Mouse (Mus musculus) retina, embryonic 14.5 days (tissue): ENCODE results near the gene Atp1b2.
A peak's percentile ranks its signal among the peaks of the same experiment; 100 is the strongest.

ENCODE experiments used
- DNase-seq: peaks from one replicate; pipeline ENCODE4 v3.0.0-alpha.2; 2015; ENCODE audit warnings: low spot score

The Atp1b2 gene

DNA sequence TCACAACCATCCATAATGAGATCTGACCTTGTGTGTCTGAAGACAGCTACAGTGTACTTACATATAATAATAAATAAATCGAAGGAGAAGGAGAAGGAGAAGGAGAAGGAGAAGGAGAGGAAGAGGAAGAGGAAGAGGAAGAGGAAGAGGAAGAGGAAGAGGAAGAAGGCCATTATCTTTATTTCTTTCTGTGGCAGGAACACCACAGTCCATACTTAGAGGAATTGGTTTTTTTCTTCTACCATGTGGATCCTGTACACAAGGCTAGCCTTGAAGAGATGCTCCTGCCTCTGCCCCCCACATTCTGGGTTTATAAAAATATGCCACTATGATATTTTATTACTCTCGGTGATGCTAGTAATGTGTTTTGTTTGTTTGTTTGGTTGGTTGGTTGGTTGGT is 1.1 kb upstream of the Atp1b2 start:
- no peak for DNase-seq

DNA sequence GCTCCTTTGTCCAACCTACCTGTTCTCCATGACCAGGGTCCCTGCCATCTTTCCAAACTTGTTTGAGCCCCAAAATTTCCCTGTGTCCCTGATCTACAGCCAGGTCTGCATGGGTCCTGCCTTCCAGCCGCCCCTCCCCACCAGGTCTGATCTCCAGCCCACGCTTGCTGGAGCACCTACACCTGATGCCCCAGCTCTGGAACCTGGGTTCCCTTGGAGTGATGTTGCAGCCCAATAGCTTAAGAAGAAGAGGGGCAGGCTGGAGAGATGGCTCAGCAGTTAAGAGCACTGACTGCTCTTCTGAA is 701 bp upstream of the Atp1b2 start:
- no peak for DNase-seq

DNA sequence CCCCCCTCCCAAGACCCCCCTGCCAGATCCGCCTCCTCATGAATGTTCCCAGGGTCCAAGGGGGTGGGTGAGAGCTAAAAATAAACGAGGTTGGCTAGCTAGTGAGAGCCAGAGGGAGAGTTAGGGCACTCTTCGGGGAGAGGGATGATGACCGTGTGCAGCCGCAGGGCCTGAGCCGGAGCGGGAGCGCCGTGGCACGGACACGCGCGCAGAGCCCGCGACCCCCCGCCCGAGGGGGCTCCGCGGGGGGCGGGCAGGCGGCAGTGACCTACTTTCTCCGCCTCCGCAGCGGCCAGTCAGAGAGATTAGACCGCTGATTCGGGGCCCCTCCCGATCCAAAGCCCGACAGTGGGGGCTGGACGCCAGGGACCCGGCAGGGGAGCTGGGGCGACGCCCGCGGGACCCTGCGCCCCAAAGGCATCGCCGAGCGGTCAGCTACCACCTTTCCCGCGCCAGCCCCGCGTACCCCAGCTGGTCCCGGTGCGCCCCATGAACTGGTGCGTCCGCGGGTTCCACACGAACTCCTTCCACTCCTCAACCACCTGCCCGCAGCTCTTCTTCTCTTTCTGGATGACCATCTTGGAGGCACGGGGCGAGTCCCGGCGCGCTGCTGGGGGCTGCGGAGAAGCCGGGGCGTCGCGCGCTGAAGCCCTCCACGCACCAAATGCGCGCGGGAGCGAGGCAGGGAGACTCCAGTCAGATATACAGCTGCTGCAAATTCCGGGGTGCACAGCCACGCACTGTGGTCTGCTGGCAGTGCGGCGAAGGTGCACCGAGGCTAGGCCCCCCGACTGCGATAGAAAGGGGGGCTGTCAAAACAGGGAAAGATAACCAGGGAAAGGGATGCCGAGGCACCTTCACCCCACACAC is 712 bp downstream of the Atp1b2 start:
- DNase-seq: peak; percentile 65

DNA sequence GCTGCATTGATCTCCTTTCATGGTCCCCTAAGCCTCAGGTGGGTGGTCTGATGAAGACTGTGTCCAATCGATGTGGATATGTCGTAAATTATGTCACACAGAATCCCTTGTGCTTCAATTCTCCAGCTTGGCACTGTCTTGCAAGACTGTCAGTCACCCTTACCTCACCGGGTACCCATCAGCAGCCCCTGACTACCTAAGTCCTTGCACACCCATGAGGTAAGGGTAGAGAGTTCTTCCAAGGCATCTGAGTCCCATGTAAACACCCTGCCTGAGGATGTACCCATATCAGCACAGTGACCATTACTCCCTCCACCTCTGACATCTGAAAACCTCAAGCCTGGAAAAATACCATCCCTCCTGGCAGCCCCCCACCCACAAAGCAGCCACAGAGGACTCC is 1.4 kb downstream of the Atp1b2 start:
- DNase-seq: peak; percentile 31

DNA sequence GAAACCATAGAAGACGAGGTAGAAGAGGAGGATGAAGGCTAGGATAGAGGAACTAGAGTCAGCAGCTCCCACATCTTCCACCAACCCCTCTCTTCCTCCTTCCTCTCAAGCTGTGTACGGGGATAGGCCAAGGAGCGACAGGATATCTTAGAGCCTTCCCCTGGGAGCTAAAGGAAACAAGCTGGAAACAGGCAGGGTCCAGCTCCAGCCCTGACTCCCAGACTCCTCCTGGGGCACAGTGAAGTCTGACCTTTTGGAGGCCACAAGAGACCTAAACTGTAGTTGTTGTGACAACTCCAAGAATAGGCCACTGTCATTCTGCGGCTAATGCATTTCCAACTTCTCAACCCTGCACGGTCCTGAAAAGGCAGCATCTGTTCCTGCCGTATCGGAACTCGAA is 2.2 kb downstream of the Atp1b2 start:
- no peak for DNase-seq

DNA sequence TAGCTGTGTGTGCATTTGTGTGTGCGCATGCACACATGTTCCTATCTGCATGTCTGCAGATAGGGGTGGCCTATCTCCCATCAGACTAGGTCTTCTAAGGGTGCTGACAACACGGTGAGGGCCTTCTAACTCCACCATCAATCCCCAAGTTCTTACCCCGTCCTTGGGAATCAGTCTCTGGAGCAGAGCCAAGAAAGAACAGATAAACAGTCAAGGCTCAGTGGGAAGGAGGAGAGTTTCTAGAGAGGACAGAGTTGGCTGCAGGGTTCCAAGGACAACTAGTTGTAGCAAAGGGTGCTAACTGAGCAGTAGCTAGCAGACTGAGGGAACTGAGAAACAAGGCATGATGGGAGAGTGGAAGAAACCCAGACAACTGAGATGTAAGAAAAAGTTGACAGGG is 4.0 kb downstream of the Atp1b2 start:
- DNase-seq: no peak

DNA sequence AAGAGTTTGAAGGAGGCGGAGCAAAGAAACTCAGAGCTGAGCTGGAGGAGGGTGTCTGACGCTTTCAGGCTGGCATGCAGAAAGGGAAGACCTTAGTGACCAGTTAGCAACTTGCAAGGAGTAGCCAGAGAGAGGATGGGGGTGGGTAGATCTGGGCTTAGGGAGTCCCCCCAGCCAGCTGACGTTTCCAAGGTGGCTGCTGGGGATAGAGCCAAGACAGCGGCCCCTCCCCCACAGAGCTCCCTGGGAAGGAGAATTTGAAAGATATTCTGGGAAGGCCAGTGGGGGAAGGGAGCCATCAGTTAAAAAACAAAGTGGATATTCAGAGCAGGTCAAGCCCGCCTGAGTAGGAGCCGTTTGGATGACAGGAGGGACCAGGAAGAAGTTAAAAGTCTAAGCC is 5.6 kb downstream of the Atp1b2 start:
- DNase-seq: peak; percentile 41

DNA sequence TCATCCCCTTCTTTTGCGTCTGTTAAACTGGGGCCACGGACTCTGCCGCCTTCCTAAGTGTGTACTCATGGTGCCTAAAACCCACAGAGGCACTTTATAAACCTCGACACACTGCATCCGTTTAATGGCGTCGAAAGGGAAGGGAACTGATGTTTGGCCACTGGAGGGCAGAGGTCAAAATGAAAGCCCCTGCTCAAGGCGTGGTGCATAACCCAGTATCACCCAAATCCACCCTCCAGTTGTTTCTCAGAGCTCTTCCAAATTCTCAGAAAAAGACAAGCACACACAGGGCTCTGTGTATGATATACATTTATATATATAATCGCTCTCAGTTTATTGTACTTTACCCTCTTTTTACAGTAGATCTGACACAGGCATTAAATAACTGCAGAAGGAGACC is 6.3 kb downstream of the Atp1b2 start:
- DNase-seq: no peak

DNA sequence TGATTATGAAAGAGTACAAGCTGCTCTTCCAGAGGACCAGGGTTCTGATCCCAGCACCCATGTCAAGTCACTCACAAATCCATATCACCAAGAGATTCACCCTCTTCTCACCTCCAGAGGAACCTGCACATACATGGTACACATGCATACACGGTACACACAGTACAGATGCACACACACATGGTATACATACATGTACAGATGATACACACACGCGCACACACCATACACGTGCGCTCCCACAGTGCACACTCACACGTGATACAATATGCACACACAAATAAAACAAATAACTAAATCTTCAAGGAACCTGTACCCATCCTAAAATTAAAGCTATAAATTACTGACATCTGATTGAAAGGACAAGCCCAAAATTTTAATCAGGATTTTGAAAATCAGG is 10.9 kb downstream of the Atp1b2 start:
- no peak for DNase-seq

DNA sequence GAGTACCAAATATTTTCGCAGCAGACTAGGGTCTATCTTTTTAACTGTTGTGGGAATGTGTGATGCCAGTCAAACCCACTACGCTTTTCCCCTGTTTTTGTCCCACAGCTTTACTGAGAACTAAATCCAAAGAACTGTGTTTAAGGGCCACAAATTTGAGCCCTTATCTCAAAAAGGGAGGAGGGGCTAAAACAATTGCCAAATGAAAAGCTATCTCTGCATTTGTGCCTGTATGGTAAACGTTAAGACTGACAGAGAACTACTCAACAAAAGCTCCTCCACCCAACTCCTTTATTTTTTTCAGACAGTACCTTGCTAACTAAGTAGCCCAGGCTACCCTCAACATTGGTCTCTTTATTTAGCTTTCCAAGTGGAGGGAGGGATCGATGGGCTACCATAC is 12.9 kb downstream of the Atp1b2 start:
- no peak for DNase-seq

DNA sequence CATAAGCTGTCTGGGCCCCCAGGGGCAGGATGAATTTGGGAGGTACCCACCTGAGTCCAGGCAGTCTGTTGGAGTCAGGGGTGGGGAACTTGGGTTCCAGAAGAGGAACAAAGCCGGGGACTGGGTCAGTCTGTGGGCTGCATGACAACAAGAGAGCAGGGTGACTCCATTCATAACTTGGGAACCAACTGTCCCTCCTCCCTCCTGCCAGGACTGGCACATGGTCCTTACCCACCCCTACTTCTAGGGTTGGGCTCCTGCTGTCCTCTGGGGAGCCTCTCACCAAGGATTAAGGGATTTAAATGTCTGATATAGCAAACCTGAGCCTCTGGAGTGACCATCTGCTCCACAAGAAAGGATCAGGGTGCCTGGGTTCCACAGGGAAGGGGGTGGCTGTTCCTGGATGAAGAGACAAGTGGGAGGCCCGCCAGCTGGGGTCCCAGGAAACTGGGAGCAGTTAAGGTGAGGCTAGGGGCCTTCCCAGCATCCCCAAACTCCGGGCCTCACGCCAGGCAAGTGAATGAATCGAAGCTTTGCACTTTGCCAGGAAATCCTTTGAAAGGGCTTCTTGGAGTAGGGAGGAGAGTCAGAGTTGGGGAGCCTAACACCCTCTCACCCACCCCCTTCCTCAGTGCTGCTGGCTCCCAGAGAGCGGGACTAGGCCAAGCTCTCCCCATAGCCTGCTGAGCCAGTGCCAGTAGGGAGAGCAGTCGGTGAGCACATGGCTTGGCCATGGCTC is 13.7 kb downstream of the Atp1b2 start:
- no peak for DNase-seq

DNA sequence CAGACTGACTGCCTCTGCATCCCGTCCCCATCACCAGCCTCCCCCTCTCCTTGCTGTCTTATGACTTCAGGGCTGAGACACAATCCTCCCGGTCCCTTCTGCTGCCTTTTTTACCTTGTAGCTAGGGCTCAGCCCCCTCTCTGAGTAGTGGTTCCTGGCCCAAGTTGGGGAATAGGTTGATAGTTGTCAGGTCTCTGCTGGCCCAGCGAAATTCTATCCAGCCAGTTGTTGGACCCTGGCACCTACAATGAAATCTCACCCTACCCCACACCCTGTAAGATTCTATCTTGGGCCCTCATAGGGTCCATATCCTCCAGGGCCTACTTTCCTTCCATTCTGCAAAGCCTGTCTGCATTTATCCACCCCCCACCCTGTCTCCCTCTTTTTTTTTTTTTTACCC is 14.3 kb downstream of the Atp1b2 start:
- DNase-seq: no peak

DNA sequence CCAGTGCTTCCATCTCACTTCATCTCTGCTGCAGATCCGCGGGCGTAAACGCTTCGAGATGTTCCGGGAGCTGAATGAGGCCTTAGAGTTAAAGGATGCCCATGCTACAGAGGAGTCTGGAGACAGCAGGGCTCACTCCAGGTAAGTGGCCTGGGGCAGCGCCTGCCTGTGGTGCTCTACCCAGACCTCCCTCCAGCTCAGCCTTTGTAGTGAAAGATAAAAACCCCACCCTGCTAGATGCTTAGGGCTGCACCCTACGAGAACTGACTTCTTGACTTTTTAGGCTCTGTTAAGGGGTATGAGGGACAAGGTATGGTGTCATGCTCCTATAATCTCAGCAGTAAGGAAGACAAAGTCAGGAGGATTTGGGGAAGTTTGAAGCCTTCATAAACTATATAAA is 15.1 kb downstream of the Atp1b2 start:
- no peak for DNase-seq

DNA sequence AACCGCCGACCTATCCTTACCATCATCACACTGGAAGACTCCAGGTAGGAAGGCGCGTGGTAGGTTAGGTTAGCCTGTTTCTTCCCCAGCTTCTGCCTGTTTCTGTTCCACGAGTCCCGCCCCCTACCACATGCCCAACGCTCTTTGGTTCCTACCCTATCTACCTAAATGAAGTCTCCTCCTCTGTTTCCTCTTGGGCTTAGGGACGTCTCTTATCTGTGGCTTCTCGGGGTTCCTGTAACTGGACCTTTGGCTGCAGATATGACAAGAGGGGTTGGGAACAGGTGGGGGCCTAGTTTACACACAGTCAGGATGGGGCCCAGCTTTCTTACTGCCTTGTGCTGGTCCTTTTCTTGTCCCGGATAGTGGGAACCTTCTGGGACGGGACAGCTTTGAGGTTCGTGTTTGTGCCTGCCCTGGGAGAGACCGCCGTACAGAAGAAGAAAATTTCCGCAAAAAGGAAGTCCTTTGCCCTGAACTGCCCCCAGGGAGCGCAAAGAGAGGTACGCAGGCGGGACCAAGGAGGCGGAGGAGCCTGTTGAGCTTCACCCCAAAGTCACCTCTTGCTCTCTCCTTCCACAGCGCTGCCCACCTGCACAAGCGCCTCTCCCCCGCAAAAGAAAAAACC is 16.4 kb downstream of the Atp1b2 start:
- DNase-seq: no peak

DNA sequence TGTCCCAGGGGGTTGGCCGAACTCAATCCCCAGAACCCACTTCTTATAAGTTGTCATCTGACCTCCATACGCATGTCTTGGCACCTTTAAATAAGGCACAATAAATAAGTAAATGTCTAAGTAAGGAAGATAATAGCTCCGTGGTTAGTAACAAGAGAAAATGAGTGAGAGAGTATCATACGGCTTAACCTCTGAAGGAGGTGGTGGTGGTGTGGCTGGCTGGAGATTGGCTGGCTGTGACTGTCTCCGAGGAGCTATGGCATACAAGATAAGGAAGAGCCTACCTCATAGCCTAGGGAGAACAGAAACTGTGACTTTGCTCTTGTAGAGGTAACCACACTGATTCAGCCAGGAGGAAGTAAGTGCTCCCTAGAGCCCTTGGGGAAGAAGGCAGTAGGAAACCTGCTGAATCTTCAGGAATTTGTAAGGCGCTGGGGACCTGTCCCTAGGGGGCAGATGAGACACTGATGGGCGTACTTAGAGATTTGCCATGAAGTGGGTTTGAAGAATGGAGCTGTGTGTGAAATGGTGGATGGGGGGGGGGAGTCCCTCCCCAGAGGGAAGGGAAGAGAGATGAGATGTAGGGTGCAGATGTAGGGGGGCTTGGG is 19.9 kb downstream of the Atp1b2 start:
- no peak for DNase-seq

DNA sequence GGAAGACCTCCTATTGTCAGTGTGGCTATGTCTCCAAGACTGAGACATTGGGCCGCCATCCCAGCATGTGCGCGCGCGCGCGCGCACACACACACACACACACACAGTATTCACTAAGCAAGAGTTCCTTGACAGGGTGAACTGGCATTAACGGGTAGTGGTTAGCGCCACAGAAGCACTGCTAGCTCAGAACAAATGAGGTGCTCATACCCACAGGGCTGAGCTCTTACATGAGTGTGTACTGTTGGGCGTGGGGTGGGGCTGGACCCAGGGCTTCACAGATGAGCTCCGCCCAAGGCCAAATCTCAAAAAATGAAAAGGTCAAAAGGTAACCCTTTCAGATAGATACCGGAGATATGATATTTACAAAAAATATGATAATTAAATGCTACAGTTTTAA is 20.8 kb downstream of the Atp1b2 start:
- no peak for DNase-seq

DNA sequence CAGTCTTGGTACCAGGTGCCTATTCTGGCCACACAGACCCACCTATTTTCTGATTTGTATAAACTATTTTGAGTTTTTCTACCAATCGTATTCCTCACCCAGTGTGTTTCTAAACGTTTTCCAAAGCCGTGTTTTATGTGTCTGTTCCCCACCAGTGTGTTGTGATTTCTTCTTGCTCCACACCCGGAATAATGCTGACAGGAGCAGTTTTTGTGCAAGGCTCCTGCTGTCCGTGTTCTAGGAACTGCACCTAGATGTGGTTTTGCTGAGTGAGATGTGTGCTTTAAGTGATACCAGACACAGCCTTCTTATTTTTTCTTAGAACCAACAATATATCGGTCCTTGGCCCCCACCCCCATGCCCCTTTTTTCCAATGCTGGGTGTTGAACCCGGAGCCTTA is 21.7 kb downstream of the Atp1b2 start:
- no peak for DNase-seq

DNA sequence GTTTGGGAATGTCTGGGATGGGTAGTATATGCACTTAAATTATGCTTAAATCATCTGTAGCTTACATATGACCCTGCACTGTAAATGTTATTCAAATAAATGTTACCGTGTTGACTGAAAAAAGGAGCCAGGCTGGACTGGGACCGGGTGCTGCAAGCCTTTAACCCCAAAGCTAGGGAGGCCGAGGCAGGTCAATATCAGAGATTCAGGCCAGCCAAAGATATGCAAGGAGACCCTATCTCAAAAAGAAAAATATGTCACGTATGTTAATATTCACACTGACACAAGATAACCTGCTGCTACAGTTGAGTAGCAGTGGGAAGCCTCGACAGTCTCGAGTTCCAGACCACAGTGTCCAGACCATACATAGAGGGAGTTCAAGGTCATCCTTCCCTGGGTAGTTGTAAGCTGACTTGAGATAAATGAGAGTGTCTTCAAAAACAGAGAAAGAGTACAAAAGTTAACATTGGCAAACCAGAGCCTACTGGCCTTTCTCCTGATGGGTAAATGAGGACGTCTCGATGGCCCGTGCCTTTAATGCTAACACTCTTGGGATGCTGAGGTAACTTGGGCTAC is 23.4 kb downstream of the Atp1b2 start:
- no peak for DNase-seq

DNA sequence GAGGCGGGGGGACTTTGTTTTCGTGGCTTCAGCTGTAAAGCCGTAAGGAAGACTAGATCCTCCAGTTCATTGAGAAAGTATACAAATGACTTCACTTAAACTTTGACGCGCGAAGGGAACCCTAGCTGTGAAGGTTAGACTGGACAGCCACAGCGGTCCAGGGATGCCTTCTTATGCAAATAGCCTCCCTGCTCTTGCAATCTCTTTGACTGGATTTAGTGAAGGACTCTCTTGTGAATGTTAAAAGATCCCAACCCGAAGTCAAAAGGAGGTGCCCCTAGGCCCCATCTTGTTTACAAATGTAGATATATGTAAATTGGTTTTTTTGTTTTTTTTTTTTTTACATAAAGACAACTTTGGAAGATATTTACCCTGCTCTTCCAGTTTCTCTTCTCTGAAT is 23.9 kb downstream of the Atp1b2 start:
- DNase-seq: no peak

DNA sequence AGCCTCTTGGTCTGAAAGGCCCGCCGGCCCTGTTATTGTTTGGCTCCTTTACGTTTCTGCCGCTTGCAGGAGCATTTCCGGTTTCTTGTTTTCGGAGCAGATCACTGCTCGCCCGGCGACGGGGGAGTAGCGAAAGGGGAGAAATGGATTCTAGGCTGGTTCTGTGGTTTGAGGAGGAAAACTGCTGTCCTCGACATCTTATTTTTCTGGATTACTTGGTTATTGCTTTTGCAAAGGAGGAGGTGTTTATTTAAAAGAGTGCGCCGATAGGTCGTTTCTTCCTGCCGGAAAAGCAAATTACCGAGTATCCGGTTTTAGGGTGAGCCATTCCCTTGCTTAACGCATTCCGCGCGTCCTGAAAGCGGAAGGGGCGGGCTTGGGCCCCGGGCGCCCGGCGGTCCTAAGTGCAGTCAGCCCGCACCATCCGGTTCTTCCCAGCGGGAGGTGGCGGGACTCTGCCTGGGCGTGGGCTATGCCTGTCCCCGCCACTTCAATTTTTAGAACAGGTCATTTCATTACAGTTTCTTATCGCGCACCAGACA is 24.5 kb downstream of the Atp1b2 start:
- DNase-seq: peak; percentile 96

DNA sequence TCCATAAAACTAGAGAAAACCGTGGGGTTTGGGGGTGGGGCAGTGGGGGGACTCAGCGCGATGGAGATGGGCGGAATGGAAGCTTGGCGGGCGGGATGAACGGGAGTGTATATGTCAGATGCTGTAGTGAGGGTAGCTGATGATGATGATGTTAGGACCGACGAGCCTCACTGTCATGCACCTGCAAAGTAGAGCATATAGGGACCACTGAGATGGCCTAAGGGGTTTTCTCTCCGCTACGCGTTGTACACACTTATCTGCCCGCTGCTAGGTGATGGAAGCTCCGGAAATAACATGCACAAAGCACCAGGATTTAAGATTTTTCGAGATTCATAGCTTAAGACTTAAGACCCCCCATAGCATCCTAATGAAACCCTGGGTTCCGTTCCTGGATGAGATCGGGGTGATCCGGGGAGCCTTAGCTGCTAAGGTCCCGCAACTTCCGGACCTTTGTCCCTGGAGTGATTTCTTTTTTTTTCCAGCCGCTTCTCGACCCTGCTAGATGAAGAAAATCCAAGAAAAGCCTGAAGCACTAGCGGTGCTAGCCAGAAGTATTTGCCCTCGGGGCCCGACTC is 25.1 kb downstream of the Atp1b2 start:
- no peak for DNase-seq

DNA sequence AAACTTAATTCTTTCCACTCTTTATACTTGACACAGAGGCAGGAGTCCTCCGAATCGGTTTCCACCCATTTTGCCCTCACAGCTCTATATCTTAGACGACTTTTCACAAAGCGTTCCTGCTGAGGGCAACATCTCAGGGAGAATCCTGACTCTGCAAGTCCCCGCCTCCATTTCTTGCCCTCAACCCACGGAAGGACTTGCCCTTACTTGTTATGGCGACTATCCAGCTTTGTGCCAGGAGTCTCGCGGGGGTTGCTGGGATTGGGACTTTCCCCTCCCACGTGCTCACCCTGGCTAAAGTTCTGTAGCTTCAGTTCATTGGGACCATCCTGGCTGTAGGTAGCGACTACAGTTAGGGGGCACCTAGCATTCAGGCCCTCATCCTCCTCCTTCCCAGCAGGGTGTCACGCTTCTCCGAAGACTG is 25.6 kb downstream of the Atp1b2 start, which contains the start of the genes Wrap53 and Trp53:
Gene Wrap53, minus strand, starts transcription at position 165 of the 424 bp plus-strand sequence.
Gene Trp53, plus strand, starts transcription at position 269 of the 424 bp plus-strand sequence.
- peak; percentile 94 for DNase-seq
